Mouse (Mus musculus): ENCODE results near the gene Ctdsp2.

Ctdsp2 gene

GRCm38 (mm10) chr10:126962966-126963330 is 15.6 kb upstream of the Ctdsp2 start:
- no peak for DNase-seq (ENCODE audit: low read depth, low spot score)

- DNase-seq (ENCODE audit: low read depth, low spot score), result no peak
These were observed 14.7 kb upstream of the Ctdsp2 start for GRCm38 (mm10) chr10:126963821-126964220.

- no peak for DNase-seq (ENCODE audit: low read depth, low spot score)
These were observed 7.0 kb upstream of the Ctdsp2 start for GRCm38 (mm10) chr10:126971363-126972050.

- peak; percentile 66 for DNase-seq (ENCODE audit: low read depth, low spot score)
These were observed 6.3 kb upstream of the Ctdsp2 start for GRCm38 (mm10) chr10:126972051-126972725.

- no peak for DNase-seq (ENCODE audit: low read depth, low spot score)
These were observed 5.5 kb upstream of the Ctdsp2 start for GRCm38 (mm10) chr10:126972988-126973387.

GRCm38 (mm10) chr10:126975706-126976105 is 2.8 kb upstream of the Ctdsp2 start:
- no peak for DNase-seq (ENCODE audit: low read depth, low spot score)

GRCm38 (mm10) chr10:126977076-126977475 is 1.4 kb upstream of the Ctdsp2 start:
- no peak for DNase-seq (ENCODE audit: low read depth, low spot score)

GRCm38 (mm10) chr10:126979121-126979635 is 661 bp downstream of the Ctdsp2 start:
- no peak for DNase-seq (ENCODE audit: low read depth, low spot score)

- no peak for DNase-seq (ENCODE audit: low read depth, low spot score)
These were observed 1.2 kb downstream of the Ctdsp2 start for GRCm38 (mm10) chr10:126979636-126980151.

GRCm38 (mm10) chr10:126980221-126980932 is 1.9 kb downstream of the Ctdsp2 start:
- DNase-seq (ENCODE audit: low read depth, low spot score), result no peak

GRCm38 (mm10) chr10:126980933-126981530 is 2.5 kb downstream of the Ctdsp2 start:
- DNase-seq (ENCODE audit: low read depth, low spot score), result no peak

- no peak for DNase-seq (ENCODE audit: low read depth, low spot score)
These were observed 3.2 kb downstream of the Ctdsp2 start for GRCm38 (mm10) chr10:126981746-126982145.

- no peak for DNase-seq (ENCODE audit: low read depth, low spot score)
These were observed 4.7 kb downstream of the Ctdsp2 start for GRCm38 (mm10) chr10:126983193-126983725.

- DNase-seq (ENCODE audit: low read depth, low spot score), result no peak
These were observed 5.9 kb downstream of the Ctdsp2 start for GRCm38 (mm10) chr10:126984189-126985004.

- no peak for DNase-seq (ENCODE audit: low read depth, low spot score)
These were observed 6.6 kb downstream of the Ctdsp2 start for GRCm38 (mm10) chr10:126985127-126985526.

GRCm38 (mm10) chr10:126985579-126985978 is 7.1 kb downstream of the Ctdsp2 start:
- DNase-seq (ENCODE audit: low read depth, low spot score), result no peak

GRCm38 (mm10) chr10:126986541-126986961 is 8.0 kb downstream of the Ctdsp2 start:
- no peak for DNase-seq (ENCODE audit: low read depth, low spot score)

GRCm38 (mm10) chr10:126987183-126988118 is 8.9 kb downstream of the Ctdsp2 start:
- DNase-seq (ENCODE audit: low read depth, low spot score), result no peak

GRCm38 (mm10) chr10:126988513-126989165 is 10.1 kb downstream of the Ctdsp2 start:
- no peak for DNase-seq (ENCODE audit: low read depth, low spot score)
